13 mouse cellular contexts compared by ENCODE assay signal in genomic region chr15:12068395-12069218, GRCm38 (mm10). TPM values are rescaled to one million over a fixed set of nuclear protein-coding genes. Genes with fewer than 3 reads are reported as not detected.
DNase-seq lines count a peak whose midpoint lies in the region; ATAC-seq and TF ChIP-seq lines count a peak whose summit lies in the region.
"Had no signal": no experiment of that assay in that cellular context is flagged by ENCODE, and none has a peak within 500 bp of the region (broad histone marks: within the 10 kb centered on the region; RNA-seq: fewer than 3 reads in every experiment).

No protein-coding gene starts in this region.

- intact Hi-C loops in left cerebral cortex, adult 2 months (cut with DNase I): no loop called here
- intact Hi-C loops in gastrocnemius, postnatal 36 days (cut with DNase I): no loop called here

- TF ChIP-seq CTCF in left cerebral cortex, adult 2 months (IDR thresholded peaks at IDR 0.05): no peak

- no peaks in the 10 kb centered on the region for H3K27me3 ChIP-seq in embryonic facial prominence, embryonic 15.5 days
- H3K27me3 ChIP-seq in limb, embryonic 15.5 days: no peaks in the 10 kb centered on the region
- H3K27me3 ChIP-seq: liver, embryonic 15.5 days had no signal

- H3K4me3 ChIP-seq in left cerebral cortex, adult 2 months: no peak overlapping the region
- H3K4me3 ChIP-seq in embryonic facial prominence, embryonic 15.5 days (replicated peaks): no peak overlapping the region
- no peak overlapping the region for H3K4me3 ChIP-seq in limb, embryonic 15.5 days
- H3K4me3 ChIP-seq: hindbrain, embryonic 10.5 days; liver, embryonic 15.5 days had no signal

- peaks cover 27% of the 10 kb centered on the region for H3K4me1 ChIP-seq in embryonic facial prominence, embryonic 15.5 days
- H3K4me1 ChIP-seq in limb, embryonic 15.5 days: peaks cover 33% of the 10 kb centered on the region
- H3K4me1 ChIP-seq: liver, embryonic 15.5 days had no signal

- H3K27ac ChIP-seq in left cerebral cortex, adult 2 months: peak overlapping the region; percentile 29; the same call in 1 of the 2 replicates
- peak overlapping the region; percentile 81 for H3K27ac ChIP-seq in embryonic facial prominence, embryonic 15.5 days (replicated peaks)
- H3K27ac ChIP-seq in limb, embryonic 15.5 days: peak overlapping the region; percentile 80
- H3K27ac ChIP-seq: hindbrain, embryonic 10.5 days; liver, embryonic 15.5 days had no signal

- ATAC-seq in embryonic facial prominence, embryonic 15.5 days (ENCODE audit: insufficient number of reproducible peaks, low FRiP score, low TSS enrichment, low read depth): peak; percentile 56; the same call in 1 of the 2 replicates
- peak; percentile 56 for ATAC-seq in limb, embryonic 15.5 days (ENCODE audit: insufficient number of reproducible peaks, low FRiP score, low TSS enrichment, low read depth)
- ATAC-seq: forebrain, postnatal 0 days had no signal

- peak; percentile 51 for DNase-seq in embryo, embryonic 10.5 days (ENCODE audit: low spot score)
- DNase-seq in embryo, embryonic 10 days (ENCODE audit: low spot score): no peak
- no peak for DNase-seq in left cerebral cortex, adult 2 months (ENCODE audit: extremely low spot score in 1 of 2, low spot score in 2 of 2)
- DNase-seq in left cerebral cortex, adult 18-20 months (ENCODE audit: low spot score in 2 of 2): no peak
- DNase-seq in spleen, adult 18-20 months: no peak
- no peak for DNase-seq in gastrocnemius, postnatal 36 days
- DNase-seq: cerebellum, postnatal 25 days; forebrain, postnatal 0 days; layer of hippocampus, adult 9-11 months had no signal

- no peaks in the 10 kb centered on the region for H3K9me3 ChIP-seq in embryonic facial prominence, embryonic 15.5 days (replicated peaks)
- H3K9me3 ChIP-seq in limb, embryonic 15.5 days: no peaks in the 10 kb centered on the region
- H3K9me3 ChIP-seq: liver, embryonic 15.5 days had no signal

- H3K9ac ChIP-seq in embryonic facial prominence, embryonic 15.5 days: no peak overlapping the region
- H3K9ac ChIP-seq in limb, embryonic 15.5 days: no peak overlapping the region
- H3K9ac ChIP-seq: forebrain, postnatal 0 days; liver, embryonic 15.5 days had no signal

- no peaks in the 10 kb centered on the region for H3K36me3 ChIP-seq in embryonic facial prominence, embryonic 15.5 days
- no peaks in the 10 kb centered on the region for H3K36me3 ChIP-seq in limb, embryonic 15.5 days
- H3K36me3 ChIP-seq: hindbrain, embryonic 10.5 days; liver, embryonic 15.5 days had no signal

- WGBS in embryonic facial prominence, embryonic 15.5 days: 41% methylated on average over 9 of the region's 9 CpGs
- 27% methylated on average over 9 of the region's 9 CpGs for WGBS in limb, embryonic 15.5 days

- no peak overlapping the region for H3K4me2 ChIP-seq in embryonic facial prominence, embryonic 15.5 days (replicated peaks)
- no peak overlapping the region for H3K4me2 ChIP-seq in limb, embryonic 15.5 days
- H3K4me2 ChIP-seq: liver, embryonic 15.5 days had no signal

RNA-seq across cellular contexts. Expression of gene Zfr, which starts 49.0 kb away (rescaled TPM):
- total RNA-seq in left cerebral cortex, adult 2 months (2021): 100 to 1,000 TPM; 343 to 346 TPM
- 100 to 1,000 TPM; 334 to 364 TPM for total RNA-seq in left cerebral cortex, adult 18-20 months (2021)
- polyA plus RNA-seq in embryonic facial prominence, embryonic 15.5 days (2015; fragmentation: Nextera tagmentation; extraction: Ambion mirVana): 114 and 129 TPM in 2 replicates
- polyA plus RNA-seq in limb, embryonic 15.5 days (2015; fragmentation: Nextera tagmentation; extraction: Ambion mirVana): 128 TPM in 2 replicates
- 10 to 100 TPM; 55.6 to 59.3 TPM for total RNA-seq in gastrocnemius, postnatal 36 days (2021)

Comparison
In these comparisons a context has a peak if more than half of its experiments do, and no peak if none do; other contexts are left out.
1. H3K27ac ChIP-seq: peak in every context shown above with its lines; median percentile 81 in embryonic facial prominence, embryonic 15.5 days; 80 in limb, embryonic 15.5 days; 29 in left cerebral cortex, adult 2 months.
2. RNA of gene Zfr, which starts 49.0 kb away (total RNA-seq): 334 to 364 TPM in left cerebral cortex, adult 18-20 months and 343 to 346 TPM in left cerebral cortex, adult 2 months; 55.6 to 59.3 TPM in gastrocnemius, postnatal 36 days; every median in the first group is over 4 times any median in the second.